Mouse (Mus musculus): Measurements from ENCODE around the gene Mef2c. TPM values are rescaled to one million over a fixed set of nuclear protein-coding genes. Genes with fewer than 3 reads are reported as not detected.

The Mef2c gene
- polyA plus RNA-seq, 1 experiment, result 4.2 TPM

DNA sequence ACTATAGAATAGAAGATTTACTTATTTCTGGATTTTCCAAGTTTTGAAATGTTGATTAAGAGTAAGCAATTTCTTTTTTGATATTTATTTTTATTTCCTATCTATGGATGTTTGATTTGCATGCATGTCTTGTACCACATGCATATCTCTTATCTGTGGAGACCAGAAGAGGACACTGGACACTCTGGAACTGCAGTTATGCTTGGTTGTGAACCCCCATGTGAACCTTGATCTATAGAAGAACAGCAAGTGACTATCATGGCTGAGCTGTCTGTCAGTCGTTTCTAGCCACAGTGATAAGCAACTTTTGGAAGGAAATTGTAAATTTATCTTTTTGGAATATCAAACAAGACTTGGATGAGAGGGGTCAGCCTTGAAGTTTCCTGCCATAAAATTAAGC is 48.2 kb downstream of the Mef2c start:
- TF ChIP-seq POLR2A (IDR thresholded peaks at IDR 0.05; ENCODE audit: control insufficient read depth, low read depth, low read length) (no peak), CTCF (IDR thresholded peaks at IDR 0.05; ENCODE audit: control insufficient read depth, insufficient read depth, insufficient replicate concordance, low read depth, low read length) (no peak)
- Histone ChIP-seq H3K36me3 (ENCODE audit: control insufficient read depth, insufficient read depth, low read length) (no peaks in the 10 kb centered on the region), H3K4me3 (ENCODE audit: control insufficient read depth, low read depth, low read length) (no peak overlapping the region), H3K27me3 (ENCODE audit: control insufficient read depth, insufficient read depth, low read length) (no peaks in the 10 kb centered on the region), H3K27ac (ENCODE audit: control insufficient read depth, insufficient read depth, low read depth, low read length) (no peak overlapping the region), H3K4me1 (ENCODE audit: control insufficient read depth, insufficient read depth, low read length) (no peaks in the 10 kb centered on the region)

GRCm38 (mm10) chr13:83563261-83563660 is 59.4 kb downstream of the Mef2c start:
- Histone ChIP-seq H3K4me1 (ENCODE audit: control insufficient read depth, insufficient read depth, low read length) (no peaks in the 10 kb centered on the region), H3K27me3 (ENCODE audit: control insufficient read depth, insufficient read depth, low read length) (no peaks in the 10 kb centered on the region), H3K27ac (ENCODE audit: control insufficient read depth, insufficient read depth, low read depth, low read length) (no peak overlapping the region; the same call in 1 of the 2 replicates), H3K4me3 (ENCODE audit: control insufficient read depth, low read depth, low read length) (no peak overlapping the region), H3K36me3 (ENCODE audit: control insufficient read depth, insufficient read depth, low read length) (no peaks in the 10 kb centered on the region)
- no peak for TF ChIP-seq POLR2A (IDR thresholded peaks at IDR 0.05; ENCODE audit: control insufficient read depth, low read depth, low read length)
- no peak for TF ChIP-seq CTCF (IDR thresholded peaks at IDR 0.05; ENCODE audit: control insufficient read depth, insufficient read depth, insufficient replicate concordance, low read depth, low read length)

DNA sequence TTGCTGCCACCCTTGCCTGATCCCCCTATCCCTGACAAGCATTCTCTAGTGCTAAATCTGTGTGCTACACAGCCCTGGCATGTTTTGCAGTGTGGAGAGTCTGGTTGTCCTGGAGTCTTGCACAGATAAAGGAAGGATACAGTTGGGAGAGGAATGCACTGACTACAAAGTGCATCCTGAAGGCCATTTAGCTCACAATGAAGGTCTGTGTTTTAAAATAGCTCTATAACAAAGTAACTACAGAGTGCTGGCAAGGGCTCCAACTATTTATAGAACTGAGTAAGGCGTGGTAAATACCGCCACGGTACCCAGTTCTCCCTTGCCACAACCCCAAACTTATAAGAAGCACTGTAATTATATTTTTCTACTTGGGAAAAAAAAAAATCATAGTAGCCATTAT is 61.9 kb downstream of the Mef2c start:
- H3K27ac ChIP-seq (ENCODE audit: control insufficient read depth, insufficient read depth, low read depth, low read length), result peak overlapping the region; percentile 32; the same call in 1 of the 2 replicates

GRCm38 (mm10) chr13:83566180-83566579 is 62.3 kb downstream of the Mef2c start:
- no peaks in the 10 kb centered on the region for H3K4me1 ChIP-seq (ENCODE audit: control insufficient read depth, insufficient read depth, low read length)
- H3K27ac ChIP-seq (ENCODE audit: control insufficient read depth, insufficient read depth, low read depth, low read length), result peak overlapping the region; percentile 58; the same call in 1 of the 2 replicates
- H3K4me3 ChIP-seq (ENCODE audit: control insufficient read depth, low read depth, low read length), result no peak overlapping the region
- H3K36me3 ChIP-seq (ENCODE audit: control insufficient read depth, insufficient read depth, low read length), result no peaks in the 10 kb centered on the region
- H3K27me3 ChIP-seq (ENCODE audit: control insufficient read depth, insufficient read depth, low read length), result no peaks in the 10 kb centered on the region
- TF ChIP-seq CTCF (IDR thresholded peaks at IDR 0.05; ENCODE audit: control insufficient read depth, insufficient read depth, insufficient replicate concordance, low read depth, low read length) (no peak), POLR2A (IDR thresholded peaks at IDR 0.05; ENCODE audit: control insufficient read depth, low read depth, low read length) (no peak)

More for the DNA sequence above, 61.9 kb downstream of the Mef2c start:
- no peaks in the 10 kb centered on the region for H3K36me3 ChIP-seq (ENCODE audit: control insufficient read depth, insufficient read depth, low read length)
- H3K4me1 ChIP-seq (ENCODE audit: control insufficient read depth, insufficient read depth, low read length), result no peaks in the 10 kb centered on the region
- no peak overlapping the region for H3K4me3 ChIP-seq (ENCODE audit: control insufficient read depth, low read depth, low read length)
- no peak for TF ChIP-seq CTCF (IDR thresholded peaks at IDR 0.05; ENCODE audit: control insufficient read depth, insufficient read depth, insufficient replicate concordance, low read depth, low read length)
- TF ChIP-seq POLR2A (IDR thresholded peaks at IDR 0.05; ENCODE audit: control insufficient read depth, low read depth, low read length), result no peak
- H3K27me3 ChIP-seq (ENCODE audit: control insufficient read depth, insufficient read depth, low read length), result no peaks in the 10 kb centered on the region

DNA sequence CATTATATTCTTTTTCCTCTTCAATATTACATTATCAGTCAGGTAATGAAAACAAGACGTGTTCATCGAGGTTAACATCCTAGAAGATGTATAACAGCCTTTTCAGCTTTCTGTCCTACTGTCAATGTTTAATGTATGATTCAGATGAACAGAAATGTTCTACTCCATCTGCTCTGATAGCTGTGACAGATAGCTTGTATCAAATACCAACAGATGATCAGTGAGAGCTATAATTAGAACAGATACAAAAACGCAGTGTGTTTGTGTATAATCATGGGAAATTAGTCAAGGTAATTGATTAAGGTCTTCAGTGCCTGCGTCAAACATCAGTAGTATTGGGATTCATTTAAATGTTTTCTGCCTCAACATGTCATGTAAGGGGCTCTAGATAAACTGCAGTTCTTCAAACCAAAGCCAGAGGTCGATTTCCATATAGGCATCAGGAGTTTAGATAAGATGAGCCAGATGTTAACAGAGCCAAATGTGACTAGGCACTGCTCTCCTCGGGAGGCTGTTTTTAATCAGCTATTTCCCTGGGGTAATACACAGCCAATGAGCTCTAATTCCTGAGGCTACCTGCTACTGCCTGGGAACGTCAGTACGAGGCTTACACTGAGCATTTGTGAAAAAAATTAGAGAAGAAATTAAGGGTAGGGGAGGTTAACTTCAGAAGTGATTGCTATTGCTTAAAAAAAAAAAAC is 63.1 kb downstream of the Mef2c start:
- no peak for TF ChIP-seq POLR2A (IDR thresholded peaks at IDR 0.05; ENCODE audit: control insufficient read depth, low read depth, low read length)
- TF ChIP-seq CTCF (IDR thresholded peaks at IDR 0.05; ENCODE audit: control insufficient read depth, insufficient read depth, insufficient replicate concordance, low read depth, low read length), result no peak
- H3K36me3 ChIP-seq (ENCODE audit: control insufficient read depth, insufficient read depth, low read length), result no peaks in the 10 kb centered on the region
- no peak overlapping the region for H3K4me3 ChIP-seq (ENCODE audit: control insufficient read depth, low read depth, low read length)
- no peak overlapping the region for H3K27ac ChIP-seq (ENCODE audit: control insufficient read depth, insufficient read depth, low read depth, low read length)
- H3K27me3 ChIP-seq (ENCODE audit: control insufficient read depth, insufficient read depth, low read length), result no peaks in the 10 kb centered on the region
- no peaks in the 10 kb centered on the region for H3K4me1 ChIP-seq (ENCODE audit: control insufficient read depth, insufficient read depth, low read length)

DNA sequence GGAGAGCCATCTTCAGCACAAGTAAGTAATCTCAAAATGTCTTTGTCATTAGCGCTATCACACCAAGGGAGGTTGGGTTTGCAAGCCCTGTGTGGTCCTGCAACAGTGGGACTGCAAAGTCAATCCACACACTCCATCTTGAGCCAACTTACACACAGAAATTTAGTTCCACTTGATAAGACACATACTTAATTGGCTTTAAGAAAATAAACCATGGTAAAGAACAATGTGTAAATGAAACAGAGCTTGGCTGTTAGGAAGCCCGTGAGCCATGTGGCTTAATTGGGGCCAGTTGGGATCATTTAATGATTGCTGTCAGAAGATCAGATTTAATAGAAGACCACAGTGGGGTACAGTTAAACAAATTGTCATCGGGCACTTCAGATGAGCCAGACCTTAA is 63.8 kb downstream of the Mef2c start:
- H3K4me3 ChIP-seq (ENCODE audit: control insufficient read depth, low read depth, low read length), result no peak overlapping the region
- H3K4me1 ChIP-seq (ENCODE audit: control insufficient read depth, insufficient read depth, low read length), result no peaks in the 10 kb centered on the region
- H3K27ac ChIP-seq (ENCODE audit: control insufficient read depth, insufficient read depth, low read depth, low read length), result no peak overlapping the region
- no peaks in the 10 kb centered on the region for H3K27me3 ChIP-seq (ENCODE audit: control insufficient read depth, insufficient read depth, low read length)
- no peaks in the 10 kb centered on the region for H3K36me3 ChIP-seq (ENCODE audit: control insufficient read depth, insufficient read depth, low read length)
- TF ChIP-seq CTCF (IDR thresholded peaks at IDR 0.05; ENCODE audit: control insufficient read depth, insufficient read depth, insufficient replicate concordance, low read depth, low read length) (no peak), POLR2A (IDR thresholded peaks at IDR 0.05; ENCODE audit: control insufficient read depth, low read depth, low read length) (no peak)

DNA sequence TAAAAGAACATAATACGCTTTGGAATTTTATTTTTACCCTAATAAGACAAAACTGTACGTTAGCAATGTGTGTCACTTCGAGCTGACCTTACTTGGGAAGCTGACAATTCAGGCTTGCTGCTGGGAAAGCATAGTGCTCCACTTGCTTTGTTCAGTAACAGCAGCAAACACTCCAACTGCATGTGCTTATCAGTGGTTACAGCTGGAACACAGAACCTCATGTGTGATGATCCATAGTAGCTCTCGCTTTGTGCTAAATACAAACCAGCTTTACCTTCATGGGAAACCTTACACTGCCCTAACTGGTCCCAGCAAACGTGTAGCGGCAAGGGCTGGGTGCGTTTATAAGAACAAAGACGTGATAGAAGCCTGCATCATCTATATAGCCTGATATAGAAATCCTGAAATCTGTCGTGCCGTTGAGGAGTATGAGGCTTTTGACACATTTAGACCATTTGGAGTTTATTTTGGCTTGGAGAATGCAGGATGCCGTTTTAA is 65.0 kb downstream of the Mef2c start:
- TF ChIP-seq POLR2A (IDR thresholded peaks at IDR 0.05; ENCODE audit: control insufficient read depth, low read depth, low read length), result no peak
- TF ChIP-seq CTCF (IDR thresholded peaks at IDR 0.05; ENCODE audit: control insufficient read depth, insufficient read depth, insufficient replicate concordance, low read depth, low read length), result no peak
- no peak overlapping the region for H3K4me3 ChIP-seq (ENCODE audit: control insufficient read depth, low read depth, low read length)
- H3K4me1 ChIP-seq (ENCODE audit: control insufficient read depth, insufficient read depth, low read length), result no peaks in the 10 kb centered on the region
- no peak overlapping the region for H3K27ac ChIP-seq (ENCODE audit: control insufficient read depth, insufficient read depth, low read depth, low read length)
- no peaks in the 10 kb centered on the region for H3K27me3 ChIP-seq (ENCODE audit: control insufficient read depth, insufficient read depth, low read length)
- H3K36me3 ChIP-seq (ENCODE audit: control insufficient read depth, insufficient read depth, low read length), result no peaks in the 10 kb centered on the region

Measured in testis, adult 2 months (tissue).